Mouse (Mus musculus): ENCODE results near the gene Tsen34. TPM values are rescaled to one million over a fixed set of nuclear protein-coding genes. Genes with fewer than 3 reads are reported as not detected.
A peak's percentile ranks its signal among the peaks of the same experiment; 100 is the strongest.

Tsen34 gene
- polyA plus RNA-seq, 1 experiment, result 0.70 TPM

DNA sequence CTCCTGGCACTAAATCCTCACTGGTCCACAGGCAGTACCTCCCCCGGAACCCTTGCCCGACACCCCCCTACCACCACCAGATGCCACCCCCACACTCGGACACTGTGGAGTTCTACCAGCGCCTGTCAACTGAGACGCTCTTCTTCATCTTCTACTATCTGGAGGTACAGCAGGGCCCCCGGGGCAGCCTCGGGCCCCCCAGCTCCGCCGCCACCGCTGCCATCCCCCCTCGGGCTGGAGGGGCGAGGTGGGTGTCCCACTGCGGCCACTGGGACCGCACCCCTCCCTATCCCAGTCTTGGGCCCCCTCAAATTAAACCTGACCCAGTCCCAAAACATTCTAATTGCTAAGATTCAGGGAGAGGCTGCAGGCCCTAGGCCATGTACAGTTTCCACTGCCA, 34.1 kb upstream of the Tsen34 start:
- no peak for TF ChIP-seq TAL1 (IDR thresholded peaks at IDR 0.05; ENCODE audit: low read length)
- no peak for TF ChIP-seq GATA1 (IDR thresholded peaks at IDR 0.05; ENCODE audit: low read length)
- peaks cover 7% of the 10 kb centered on the region for H3K4me1 ChIP-seq (ENCODE audit: control insufficient read depth)
- H3K9me3 ChIP-seq (ENCODE audit: control insufficient read depth, low read length), result no peaks in the 10 kb centered on the region
- H3K4me3 ChIP-seq (replicated peaks), result no peak overlapping the region
- peaks cover 100% of the 10 kb centered on the region for H3K36me3 ChIP-seq (ENCODE audit: control insufficient read depth)
- no peaks in the 10 kb centered on the region for H3K27me3 ChIP-seq (ENCODE audit: control insufficient read depth)

DNA sequence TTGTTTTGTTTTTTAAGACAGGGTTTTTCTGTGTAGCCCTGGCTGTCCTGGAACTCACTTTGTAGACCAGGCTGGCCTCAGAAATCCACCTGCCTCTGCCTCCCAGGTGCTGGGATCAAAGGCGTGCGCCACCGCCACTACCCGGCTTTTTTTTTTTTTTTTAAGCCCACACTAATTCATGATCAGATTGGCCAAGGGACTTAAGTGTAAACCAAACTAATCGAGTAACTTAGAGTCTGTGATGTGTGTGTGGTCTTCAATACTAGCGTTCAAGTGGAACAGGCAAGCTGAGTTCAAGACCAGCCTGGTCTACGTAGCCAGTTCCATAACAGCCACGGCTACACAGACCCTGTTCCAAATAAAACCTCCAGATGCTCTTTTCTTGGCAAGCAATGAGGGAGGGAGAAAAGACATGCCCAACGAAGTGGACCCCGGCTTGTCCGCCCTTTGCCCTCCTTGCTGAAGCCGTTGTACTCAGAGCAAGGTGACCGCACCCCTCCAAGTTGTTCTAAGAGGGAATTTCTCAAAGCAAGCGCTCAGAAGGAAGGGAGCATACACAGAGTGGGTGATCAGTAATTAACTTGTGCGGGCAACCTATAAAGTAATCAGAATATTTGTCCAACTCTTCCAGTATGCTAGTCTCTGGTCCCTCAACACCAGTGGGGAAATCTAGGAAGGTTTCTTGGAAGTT, 28.0 kb upstream of the Tsen34 start:
- Histone ChIP-seq H3K36me3 (ENCODE audit: control insufficient read depth) (peaks cover 42% of the 10 kb centered on the region), H3K27me3 (ENCODE audit: control insufficient read depth) (no peaks in the 10 kb centered on the region), H3K9me3 (ENCODE audit: control insufficient read depth, low read length) (no peaks in the 10 kb centered on the region), H3K4me1 (ENCODE audit: control insufficient read depth) (peaks cover 42% of the 10 kb centered on the region), H3K4me3 (replicated peaks) (peak overlapping the region; percentile 76)
- TF ChIP-seq TAL1 (IDR thresholded peaks at IDR 0.05; ENCODE audit: low read length) (no peak), GATA1 (IDR thresholded peaks at IDR 0.05; ENCODE audit: low read length) (no peak)

DNA sequence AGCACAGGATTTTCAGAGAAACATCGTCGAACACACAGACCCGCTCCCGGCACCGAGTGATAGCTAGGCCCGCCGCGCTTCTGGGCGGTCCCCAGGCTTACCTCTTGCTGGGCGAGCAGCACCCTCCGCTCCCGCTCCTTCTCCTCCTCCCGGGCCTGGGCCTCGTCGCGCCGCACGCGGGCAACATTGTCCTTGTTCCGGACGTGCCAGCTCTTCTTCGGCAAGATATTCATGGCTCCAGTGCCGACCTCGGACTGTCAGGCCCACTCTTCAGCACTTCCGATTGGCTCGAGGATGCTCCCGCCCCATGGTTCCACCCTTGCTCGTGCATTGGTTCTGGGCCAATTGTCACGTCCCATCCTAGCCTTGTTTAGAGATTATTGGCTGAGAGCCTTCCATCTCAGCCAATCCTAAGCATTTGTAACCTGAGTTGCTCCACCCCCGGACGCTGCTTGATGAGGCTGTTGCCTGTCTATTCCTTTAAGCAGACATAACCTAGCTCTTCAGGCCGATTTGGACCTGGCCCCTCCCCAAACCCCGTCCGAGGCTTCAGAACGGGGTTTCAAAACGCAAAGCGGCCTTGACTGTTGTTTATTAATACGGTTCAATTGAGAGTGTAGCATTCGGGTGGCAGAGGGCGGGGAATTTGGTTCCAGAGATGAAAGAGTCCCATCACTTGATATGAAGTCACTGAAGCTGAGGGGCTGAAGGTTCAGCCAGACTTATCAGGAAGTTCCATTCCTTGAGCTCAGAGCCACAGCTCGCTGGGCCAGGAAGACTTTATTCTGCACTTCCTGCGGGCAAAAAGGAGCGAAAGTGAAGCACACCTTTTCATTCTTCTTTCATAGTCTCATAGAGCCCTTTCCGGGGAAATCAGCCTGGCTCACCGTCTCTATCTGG, 27.2 kb upstream of the Tsen34 start, which contains the start of gene Leng1:
TSS of gene Leng1 (minus strand) at position 626 of the 900 bp plus-strand sequence.
- H3K4me1 ChIP-seq (ENCODE audit: control insufficient read depth), result peaks cover 42% of the 10 kb centered on the region
- no peaks in the 10 kb centered on the region for H3K9me3 ChIP-seq (ENCODE audit: control insufficient read depth, low read length)
- no peak for TF ChIP-seq TAL1 (IDR thresholded peaks at IDR 0.05; ENCODE audit: low read length)
- no peak for TF ChIP-seq GATA1 (IDR thresholded peaks at IDR 0.05; ENCODE audit: low read length)
- H3K36me3 ChIP-seq (ENCODE audit: control insufficient read depth), result peaks cover 34% of the 10 kb centered on the region
- no peaks in the 10 kb centered on the region for H3K27me3 ChIP-seq (ENCODE audit: control insufficient read depth)
- H3K4me3 ChIP-seq (replicated peaks), result peak within 1 kb of the TSS; percentile 76

DNA sequence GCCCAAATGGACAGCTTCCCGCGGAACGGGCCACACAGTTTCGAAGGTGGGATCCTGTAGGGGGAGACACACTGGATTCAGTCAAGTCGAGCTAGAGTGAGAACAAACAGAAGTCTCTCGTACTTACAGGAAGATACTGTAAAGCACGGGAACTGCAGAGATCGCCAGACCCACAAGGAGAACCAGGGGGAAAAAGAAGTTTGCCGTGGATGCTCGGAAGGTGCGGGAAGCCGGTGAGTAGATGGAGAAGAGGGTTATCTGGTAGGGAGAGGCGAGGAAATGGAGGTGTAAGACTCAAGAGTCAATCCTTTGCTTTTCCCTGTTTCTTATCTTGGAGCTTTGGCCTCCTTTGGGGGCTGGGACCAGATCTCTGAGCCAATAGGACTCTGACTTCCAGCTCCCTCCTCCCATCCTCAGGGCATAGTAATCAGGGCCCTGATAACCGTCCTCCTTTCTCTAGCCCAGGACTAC, 25.7 kb upstream of the Tsen34 start:
- H3K9me3 ChIP-seq (ENCODE audit: control insufficient read depth, low read length), result no peaks in the 10 kb centered on the region
- peaks cover 19% of the 10 kb centered on the region for H3K36me3 ChIP-seq (ENCODE audit: control insufficient read depth)
- TF ChIP-seq GATA1 (IDR thresholded peaks at IDR 0.05; ENCODE audit: low read length) (no peak), TAL1 (IDR thresholded peaks at IDR 0.05; ENCODE audit: low read length) (no peak)
- H3K4me3 ChIP-seq (replicated peaks), result peak overlapping the region; percentile 76
- no peaks in the 10 kb centered on the region for H3K27me3 ChIP-seq (ENCODE audit: control insufficient read depth)
- peaks cover 42% of the 10 kb centered on the region for H3K4me1 ChIP-seq (ENCODE audit: control insufficient read depth)

DNA sequence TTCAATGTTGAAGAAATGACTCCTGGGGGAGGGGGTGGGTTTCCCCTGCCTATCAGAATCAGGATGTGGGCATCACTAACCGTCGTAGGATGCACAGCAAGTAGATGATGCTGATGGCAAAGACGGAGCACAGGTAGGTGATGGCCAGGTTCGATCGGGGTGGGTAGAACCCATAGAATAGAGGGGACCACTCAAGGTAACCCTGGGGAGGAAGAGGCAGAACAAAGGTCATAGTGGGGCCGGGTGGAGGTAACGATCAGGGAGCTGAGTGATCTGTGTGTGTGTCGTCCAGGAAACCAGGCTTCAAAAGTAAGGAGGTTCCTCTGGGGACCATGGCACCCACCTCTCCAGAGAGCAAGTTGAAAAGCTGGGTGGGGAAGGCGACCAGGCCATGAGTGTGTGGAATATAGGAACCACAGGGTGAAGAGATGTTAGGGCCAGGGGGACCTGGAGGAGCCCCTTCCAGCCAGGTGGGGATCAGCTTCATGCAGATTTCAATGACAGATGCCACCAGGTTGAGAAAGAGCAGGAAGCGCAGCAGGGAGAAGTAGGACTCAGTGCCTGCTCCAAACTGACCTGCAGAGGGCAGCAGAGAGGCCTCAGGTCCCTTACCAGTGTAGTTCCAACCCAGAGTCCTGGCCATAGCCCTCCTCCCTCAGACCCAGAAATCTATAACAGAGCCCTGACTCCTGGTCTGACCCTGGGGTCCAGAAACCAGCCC, 18.0 kb upstream of the Tsen34 start:
- Histone ChIP-seq H3K9me3 (ENCODE audit: control insufficient read depth, low read length) (no peaks in the 10 kb centered on the region), H3K27me3 (ENCODE audit: control insufficient read depth) (no peaks in the 10 kb centered on the region), H3K4me1 (ENCODE audit: control insufficient read depth) (peaks cover 2% of the 10 kb centered on the region; the same call in 1 of the 2 replicates), H3K36me3 (ENCODE audit: control insufficient read depth) (no peaks in the 10 kb centered on the region; the same call in 1 of the 2 replicates), H3K4me3 (replicated peaks) (no peak overlapping the region)
- no peak for TF ChIP-seq TAL1 (IDR thresholded peaks at IDR 0.05; ENCODE audit: low read length)
- no peak for TF ChIP-seq GATA1 (IDR thresholded peaks at IDR 0.05; ENCODE audit: low read length)

DNA sequence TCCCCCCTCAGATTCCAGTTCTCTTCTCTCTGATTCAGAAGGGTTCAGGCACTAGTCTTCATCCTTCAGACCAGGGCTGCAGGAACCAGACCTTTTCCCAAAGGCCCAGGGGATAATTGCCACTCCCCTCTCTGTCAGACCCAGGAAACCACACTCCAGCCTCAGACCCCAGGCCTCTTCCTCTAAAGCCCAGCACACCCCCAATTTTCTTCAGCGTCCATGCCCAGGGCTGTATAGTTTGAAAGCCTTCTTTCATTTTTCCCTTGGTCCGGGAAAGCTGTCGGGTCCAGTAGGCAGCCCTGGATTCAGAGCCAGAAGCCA, 17.5 kb upstream of the Tsen34 start:
- TF ChIP-seq TAL1 (IDR thresholded peaks at IDR 0.05; ENCODE audit: low read length) (no peak), GATA1 (IDR thresholded peaks at IDR 0.05; ENCODE audit: low read length) (no peak)
- Histone ChIP-seq H3K36me3 (ENCODE audit: control insufficient read depth) (no peaks in the 10 kb centered on the region; the same call in 1 of the 2 replicates), H3K4me1 (ENCODE audit: control insufficient read depth) (peaks cover 2% of the 10 kb centered on the region; the same call in 1 of the 2 replicates), H3K9me3 (ENCODE audit: control insufficient read depth, low read length) (no peaks in the 10 kb centered on the region), H3K27me3 (ENCODE audit: control insufficient read depth) (no peaks in the 10 kb centered on the region), H3K4me3 (replicated peaks) (no peak overlapping the region)

DNA sequence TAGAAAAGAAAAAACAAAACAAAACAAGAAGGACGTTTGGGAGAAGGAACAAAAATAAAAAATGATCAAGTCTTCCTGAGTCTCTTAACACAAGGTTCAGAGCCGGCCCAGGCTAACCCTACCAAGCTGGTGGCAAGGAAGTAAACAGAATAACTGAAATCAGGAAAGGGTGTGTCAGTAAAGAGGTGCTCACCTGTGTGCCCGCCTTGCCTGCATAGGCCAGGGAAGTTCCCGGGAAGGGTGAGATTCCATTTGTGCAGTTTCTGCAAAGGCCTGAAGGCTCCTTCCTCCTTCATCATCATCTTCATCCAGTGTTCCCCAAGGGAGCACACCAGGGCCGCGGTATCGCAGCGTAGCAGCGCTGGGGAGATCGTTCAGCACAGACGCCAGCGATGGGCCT, 16.3 kb upstream of the Tsen34 start:
- peaks cover 2% of the 10 kb centered on the region; the same call in 1 of the 2 replicates for H3K4me1 ChIP-seq (ENCODE audit: control insufficient read depth)

DNA sequence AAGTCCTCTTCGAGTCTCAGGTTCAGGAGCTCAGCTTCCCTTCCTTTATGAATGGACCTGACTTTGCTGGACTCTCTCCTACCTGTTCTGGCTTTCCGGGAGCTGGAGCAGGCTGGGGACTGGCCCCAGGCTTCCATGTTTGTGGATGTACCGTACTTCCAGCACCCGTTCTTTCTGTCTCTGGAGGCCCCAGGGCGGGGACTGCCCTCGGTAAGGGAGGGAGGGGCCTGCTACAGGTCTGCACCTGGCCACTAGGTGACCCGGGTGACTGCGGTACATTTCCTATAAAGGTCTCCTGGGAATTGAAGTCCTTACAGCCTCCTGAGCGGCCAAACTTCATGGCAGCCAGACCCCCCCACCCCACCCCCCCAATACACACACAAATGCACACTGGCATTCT, 15.3 kb upstream of the Tsen34 start, which contains the start of gene Tmc4:
TSS of gene Tmc4 (minus strand) at position 212 of the 400 bp plus-strand sequence.
- no peak within 1 kb of the TSS for H3K4me3 ChIP-seq (replicated peaks)
- TF ChIP-seq TAL1 (IDR thresholded peaks at IDR 0.05; ENCODE audit: low read length), result no peak
- TF ChIP-seq GATA1 (IDR thresholded peaks at IDR 0.05; ENCODE audit: low read length), result no peak
- no peaks in the 10 kb centered on the region for H3K9me3 ChIP-seq (ENCODE audit: control insufficient read depth, low read length)
- peaks cover 2% of the 10 kb centered on the region; the same call in 1 of the 2 replicates for H3K4me1 ChIP-seq (ENCODE audit: control insufficient read depth)
- H3K36me3 ChIP-seq (ENCODE audit: control insufficient read depth), result no peaks in the 10 kb centered on the region; the same call in 1 of the 2 replicates
- H3K27me3 ChIP-seq (ENCODE audit: control insufficient read depth), result no peaks in the 10 kb centered on the region

More for the DNA sequence above, 16.3 kb upstream of the Tsen34 start:
- Histone ChIP-seq H3K9me3 (ENCODE audit: control insufficient read depth, low read length) (no peaks in the 10 kb centered on the region), H3K27me3 (ENCODE audit: control insufficient read depth) (no peaks in the 10 kb centered on the region), H3K36me3 (ENCODE audit: control insufficient read depth) (no peaks in the 10 kb centered on the region; the same call in 1 of the 2 replicates), H3K4me3 (replicated peaks) (no peak overlapping the region)
- TF ChIP-seq TAL1 (IDR thresholded peaks at IDR 0.05; ENCODE audit: low read length), result no peak
- TF ChIP-seq GATA1 (IDR thresholded peaks at IDR 0.05; ENCODE audit: low read length), result no peak
